Mouse (Mus musculus): ENCODE results near the gene Poln. TPM values are rescaled to one million over a fixed set of nuclear protein-coding genes. Genes with fewer than 3 reads are reported as not detected.
A peak's percentile ranks its signal among the peaks of the same experiment; 100 is the strongest.

The Poln gene
- polyA plus RNA-seq, 1 experiment from 2014 or later = 0.45 TPM

GRCm38 (mm10) chr5:34186961-34187391 is 17.7 kb upstream of the Poln start:
- H3K9ac ChIP-seq = peak overlapping the region; percentile 96
- peaks cover 73% of the 10 kb centered on the region for H3K4me1 ChIP-seq (replicated peaks)
- peaks cover 2% of the 10 kb centered on the region for H3K36me3 ChIP-seq
- no peaks in the 10 kb centered on the region for H3K27me3 ChIP-seq
- H3K27ac ChIP-seq = peak overlapping the region; percentile 98
- peak overlapping the region; percentile 97 for H3K4me3 ChIP-seq
- peak overlapping the region; percentile 82 for H3K4me2 ChIP-seq
- WGBS = under 1% methylated on average over 46 of the region's 46 CpGs
- peak; percentile 16; the same call in 1 of the 2 replicates for ATAC-seq (replicated peaks; ENCODE audit: insufficient number of reproducible peaks, insufficient read depth, low FRiP score, low read depth)
- no peaks in the 10 kb centered on the region for H3K9me3 ChIP-seq (replicated peaks)

GRCm38 (mm10) chr5:34186391-34186790 is 17.1 kb upstream of the Poln start:
- peak overlapping the region; percentile 82 for H3K4me2 ChIP-seq
- H3K9ac ChIP-seq = peak overlapping the region; percentile 96
- peak overlapping the region; percentile 98 for H3K27ac ChIP-seq
- peak overlapping the region; percentile 97 for H3K4me3 ChIP-seq
- H3K4me1 ChIP-seq (replicated peaks) = peaks cover 76% of the 10 kb centered on the region
- no peak for ATAC-seq (replicated peaks; ENCODE audit: insufficient number of reproducible peaks, insufficient read depth, low FRiP score, low read depth)
- no peaks in the 10 kb centered on the region for H3K27me3 ChIP-seq
- H3K9me3 ChIP-seq (replicated peaks) = no peaks in the 10 kb centered on the region
- 45% methylated on average over 2 of the region's 2 CpGs for WGBS
- H3K36me3 ChIP-seq = peaks cover 7% of the 10 kb centered on the region

GRCm38 (mm10) chr5:34185791-34186190 is 16.5 kb upstream of the Poln start:
- Histone ChIP-seq H3K4me1 (replicated peaks) (peaks cover 74% of the 10 kb centered on the region), H3K27ac (no peak overlapping the region), H3K4me3 (peak overlapping the region; percentile 97), H3K27me3 (no peaks in the 10 kb centered on the region), H3K36me3 (peaks cover 10% of the 10 kb centered on the region), H3K9me3 (replicated peaks) (no peaks in the 10 kb centered on the region), H3K9ac (peak overlapping the region; percentile 96; the same call in 1 of the 2 replicates), H3K4me2 (peak overlapping the region; percentile 82)
- ATAC-seq (replicated peaks; ENCODE audit: insufficient number of reproducible peaks, insufficient read depth, low FRiP score, low read depth) = no peak

- H3K4me1 ChIP-seq (replicated peaks) = peaks cover 74% of the 10 kb centered on the region
- H3K27me3 ChIP-seq = no peaks in the 10 kb centered on the region
- H3K9ac ChIP-seq = peak overlapping the region; percentile 7; the same call in 1 of the 2 replicates
- 89% methylated on average over 1 of the region's 1 CpGs for WGBS
- no peak overlapping the region for H3K27ac ChIP-seq
- H3K4me3 ChIP-seq = no peak overlapping the region
- peak overlapping the region; percentile 82 for H3K4me2 ChIP-seq
- no peaks in the 10 kb centered on the region for H3K9me3 ChIP-seq (replicated peaks)
- no peak for ATAC-seq (replicated peaks; ENCODE audit: insufficient number of reproducible peaks, insufficient read depth, low FRiP score, low read depth)
- H3K36me3 ChIP-seq = peaks cover 13% of the 10 kb centered on the region
Observed at GRCm38 (mm10) chr5:34185051-34185580, 15.9 kb upstream of the Poln start.

- Histone ChIP-seq H3K9me3 (replicated peaks) (no peaks in the 10 kb centered on the region), H3K9ac (peak overlapping the region; percentile 19; the same call in 1 of the 2 replicates), H3K4me3 (no peak overlapping the region), H3K27ac (peak overlapping the region; percentile 84), H3K36me3 (peaks cover 16% of the 10 kb centered on the region), H3K27me3 (no peaks in the 10 kb centered on the region), H3K4me2 (0 out of 2 replicates have a peak overlapping the region, but pooled peaks have one; percentile 48), H3K4me1 (replicated peaks) (peaks cover 64% of the 10 kb centered on the region)
- no peak for ATAC-seq (replicated peaks; ENCODE audit: insufficient number of reproducible peaks, insufficient read depth, low FRiP score, low read depth)
- WGBS = 90% methylated on average over 3 of the region's 3 CpGs
Observed at GRCm38 (mm10) chr5:34183976-34184375, 14.7 kb upstream of the Poln start.

- H3K4me1 ChIP-seq (replicated peaks) = peaks cover 57% of the 10 kb centered on the region
- peak overlapping the region; percentile 48 for H3K4me2 ChIP-seq
- 27% methylated on average over 5 of the region's 5 CpGs for WGBS
- H3K9me3 ChIP-seq (replicated peaks) = no peaks in the 10 kb centered on the region
- H3K27ac ChIP-seq = peak overlapping the region; percentile 84
- H3K36me3 ChIP-seq = peaks cover 22% of the 10 kb centered on the region
- no peak for ATAC-seq (replicated peaks; ENCODE audit: insufficient number of reproducible peaks, insufficient read depth, low FRiP score, low read depth)
- H3K27me3 ChIP-seq = no peaks in the 10 kb centered on the region
- H3K4me3 ChIP-seq = no peak overlapping the region
- peak overlapping the region; percentile 19; the same call in 1 of the 2 replicates for H3K9ac ChIP-seq
Observed at GRCm38 (mm10) chr5:34183156-34183880, 14.1 kb upstream of the Poln start.

GRCm38 (mm10) chr5:34182486-34182885 is 13.2 kb upstream of the Poln start:
- Histone ChIP-seq H3K4me3 (no peak overlapping the region), H3K9me3 (replicated peaks) (no peaks in the 10 kb centered on the region), H3K4me1 (replicated peaks) (peaks cover 56% of the 10 kb centered on the region), H3K27ac (peak overlapping the region; percentile 84), H3K4me2 (peak overlapping the region; percentile 48), H3K27me3 (no peaks in the 10 kb centered on the region), H3K9ac (no peak overlapping the region), H3K36me3 (peaks cover 30% of the 10 kb centered on the region)
- WGBS = 55% methylated on average over 3 of the region's 3 CpGs
- ATAC-seq (replicated peaks; ENCODE audit: insufficient number of reproducible peaks, insufficient read depth, low FRiP score, low read depth) = no peak

GRCm38 (mm10) chr5:34177821-34178220 is 8.6 kb upstream of the Poln start:
- 96% methylated on average over 4 of the region's 4 CpGs for WGBS
- no peak for ATAC-seq (replicated peaks; ENCODE audit: insufficient number of reproducible peaks, insufficient read depth, low FRiP score, low read depth)

GRCm38 (mm10) chr5:34177091-34177490 is 7.8 kb upstream of the Poln start:
- 77% methylated on average over 2 of the region's 2 CpGs for WGBS
- no peak overlapping the region for H3K27ac ChIP-seq
- H3K27me3 ChIP-seq = no peaks in the 10 kb centered on the region
- peaks cover 67% of the 10 kb centered on the region for H3K36me3 ChIP-seq
- no peak for ATAC-seq (replicated peaks; ENCODE audit: insufficient number of reproducible peaks, insufficient read depth, low FRiP score, low read depth)
- H3K9ac ChIP-seq = no peak overlapping the region
- H3K4me2 ChIP-seq = no peak overlapping the region
- H3K4me1 ChIP-seq (replicated peaks) = peaks cover 8% of the 10 kb centered on the region; the same call in 1 of the 2 replicates
- no peak overlapping the region for H3K4me3 ChIP-seq
- no peaks in the 10 kb centered on the region for H3K9me3 ChIP-seq (replicated peaks)

More at GRCm38 (mm10) chr5:34177821-34178220, 8.6 kb upstream of the Poln start:
- Histone ChIP-seq H3K27me3 (no peaks in the 10 kb centered on the region), H3K4me1 (replicated peaks) (peaks cover 15% of the 10 kb centered on the region), H3K4me3 (no peak overlapping the region), H3K9me3 (replicated peaks) (no peaks in the 10 kb centered on the region), H3K4me2 (no peak overlapping the region), H3K9ac (no peak overlapping the region), H3K36me3 (peaks cover 68% of the 10 kb centered on the region), H3K27ac (no peak overlapping the region)

GRCm38 (mm10) chr5:34176691-34177090 is 7.4 kb upstream of the Poln start:
- Histone ChIP-seq H3K4me1 (replicated peaks) (peaks cover 4% of the 10 kb centered on the region; the same call in 1 of the 2 replicates), H3K4me2 (no peak overlapping the region), H3K9ac (no peak overlapping the region), H3K27me3 (no peaks in the 10 kb centered on the region), H3K9me3 (replicated peaks) (no peaks in the 10 kb centered on the region), H3K4me3 (no peak overlapping the region), H3K36me3 (peaks cover 63% of the 10 kb centered on the region), H3K27ac (no peak overlapping the region)
- WGBS = 81% methylated on average over 10 of the region's 10 CpGs
- no peak for ATAC-seq (replicated peaks; ENCODE audit: insufficient number of reproducible peaks, insufficient read depth, low FRiP score, low read depth)

GRCm38 (mm10) chr5:34175403-34175694 is 6.1 kb upstream of the Poln start:
- Histone ChIP-seq H3K4me3 (no peak overlapping the region), H3K36me3 (peaks cover 57% of the 10 kb centered on the region), H3K9ac (no peak overlapping the region), H3K4me2 (no peak overlapping the region), H3K9me3 (replicated peaks) (no peaks in the 10 kb centered on the region), H3K27ac (no peak overlapping the region), H3K27me3 (no peaks in the 10 kb centered on the region), H3K4me1 (replicated peaks) (no peaks in the 10 kb centered on the region)
- ATAC-seq (replicated peaks; ENCODE audit: insufficient number of reproducible peaks, insufficient read depth, low FRiP score, low read depth) = no peak
- 36% methylated on average over 5 of the region's 5 CpGs for WGBS

All from heart, embryonic 15.5 days (tissue).